Mouse (Mus musculus) cerebellum, adult 2 months (tissue): ENCODE measurements around the gene Gm13277. TPM values are rescaled to one million over a fixed set of nuclear protein-coding genes. Genes with fewer than 3 reads are reported as not detected.
"Not testable (repeated sequence)": the region's sequence is repeated elsewhere in the genome, so short reads cannot be mapped to it uniquely, and the experiment has no call there.

Source experiments
- DNase-seq, 2 experiments: peaks; one replicate each; pipeline ENCODE4 v3.0.0; 2021
- H3K27ac ChIP-seq: fragments of 200-500 bp; 2 replicates; pipeline ENCODE4 v1.5.1; 2012; ENCODE audit warnings: low read length, control low read depth, inconsistent platforms; ENCODE audit not compliant: insufficient read depth
- H3K27me3 ChIP-seq: fragments of 200-500 bp; 2 replicates; pipeline ENCODE4 v1.6.1; 2012; ENCODE audit warnings: inconsistent platforms, mild to moderate bottlenecking, low read length, moderate library complexity; ENCODE audit not compliant: control insufficient read depth, insufficient read depth
- H3K4me1 ChIP-seq: fragments of 200-500 bp; 2 replicates; pipeline ENCODE4 v1.6.1; 2011; ENCODE audit warnings: low read length; ENCODE audit not compliant: control insufficient read depth, insufficient read depth
- H3K4me3 ChIP-seq: fragments of 200-500 bp; replicated peaks from 2 replicates; pipeline ENCODE3; 2011; ENCODE audit warnings: mild to moderate bottlenecking, low read depth, low read length, control low read depth; ENCODE audit not compliant: insufficient read depth
- CTCF ChIP-seq: fragments of 200-500 bp; IDR thresholded peaks from 2 replicates; pipeline ENCODE4 v1.5.1; 2011; ENCODE audit warnings: low read depth, mild to moderate bottlenecking, control low read depth, low read length, moderate library complexity, borderline replicate concordance; ENCODE audit not compliant: insufficient read depth
- POLR2A ChIP-seq: fragments of 200-500 bp; IDR thresholded peaks from 2 replicates; pipeline ENCODE4 v1.6.1; 2011; ENCODE audit warnings: low read length, control low read depth, borderline replicate concordance; ENCODE audit not compliant: insufficient read depth
- WGBS: fragments of 180-500 bp; shearing (Covaris S2); methylation state at CpG from one replicate; pipeline ENCODE4 v1.1.7; 2018; 5-methylcytosine and 5-hydroxymethylcytosine counted together
- polyA plus RNA-seq: library from polyadenylated mRNA; depleted of rRNA; stranded (reverse); fragments of >200 nt; gene quantifications from 2 replicates; pipeline ENCODE4 v1.2.3, GENCODE M21; 2012; rRNA removed

Gene Gm13277
- polyA plus RNA-seq, 1 experiment = not detected

DNA sequence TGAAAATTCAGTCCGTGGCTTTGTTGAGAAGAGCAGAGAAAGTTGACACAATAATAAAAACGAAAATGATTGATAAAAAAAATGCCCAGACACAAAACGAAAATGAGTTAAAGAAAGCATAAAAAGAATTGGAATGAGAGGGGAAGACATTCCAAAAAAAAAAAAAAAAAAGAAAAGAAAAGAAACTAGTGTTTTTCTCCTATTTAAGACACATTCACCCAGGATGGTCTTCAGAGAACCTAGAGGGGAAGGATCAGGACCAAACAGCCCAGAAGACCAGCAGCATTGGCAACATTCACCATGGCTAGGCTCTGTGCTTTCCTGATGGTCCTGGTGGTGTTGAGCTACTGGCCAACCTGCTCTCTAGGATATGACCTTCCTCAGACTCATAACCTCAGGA, 27.5 kb downstream of the Gm13277 start, which contains the start of gene Ifna7:
TSS of gene Ifna7 (plus strand) at position 301 of the 400 bp plus-strand sequence.
- Histone ChIP-seq H3K27me3 (no peaks in the 10 kb centered on the region), H3K4me1 (no peaks in the 10 kb centered on the region), H3K4me3 (no peak within 1 kb of the TSS), H3K27ac (no peak within 1 kb of the TSS)
- 58% methylated on average over 3 of the region's 3 CpGs for WGBS
- no peak for DNase-seq
- no peak for TF ChIP-seq CTCF
- TF ChIP-seq POLR2A = no peak

DNA sequence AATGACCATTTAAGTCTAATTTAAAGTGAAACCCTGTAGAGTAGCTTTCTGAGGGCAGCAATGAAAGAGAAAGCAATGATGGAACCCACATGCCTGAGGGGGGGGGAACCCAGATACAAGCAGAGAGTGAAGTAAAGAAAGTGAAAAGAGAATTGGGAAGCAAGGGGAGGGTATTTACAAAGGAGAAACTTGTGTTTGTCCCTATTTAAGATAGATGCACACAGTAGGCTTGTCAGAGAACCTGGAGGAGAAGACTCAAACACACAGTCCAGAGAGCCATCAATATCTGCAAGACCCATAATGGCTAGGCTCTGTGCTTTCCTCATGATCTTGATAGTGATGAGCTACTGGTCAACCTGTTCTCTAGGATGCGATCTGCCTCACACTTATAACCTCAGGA, 31.2 kb downstream of the Gm13277 start, which contains the start of gene Ifna11:
TSS of gene Ifna11 (plus strand) at position 301 of the 400 bp plus-strand sequence.
- Histone ChIP-seq H3K4me3 (no peak within 1 kb of the TSS), H3K27me3 (no peaks in the 10 kb centered on the region), H3K4me1 (no peaks in the 10 kb centered on the region), H3K27ac (no peak within 1 kb of the TSS)
- WGBS = 85% methylated on average over 1 of the region's 1 CpGs
- no peak for DNase-seq
- TF ChIP-seq POLR2A (no peak), CTCF (no peak)

DNA sequence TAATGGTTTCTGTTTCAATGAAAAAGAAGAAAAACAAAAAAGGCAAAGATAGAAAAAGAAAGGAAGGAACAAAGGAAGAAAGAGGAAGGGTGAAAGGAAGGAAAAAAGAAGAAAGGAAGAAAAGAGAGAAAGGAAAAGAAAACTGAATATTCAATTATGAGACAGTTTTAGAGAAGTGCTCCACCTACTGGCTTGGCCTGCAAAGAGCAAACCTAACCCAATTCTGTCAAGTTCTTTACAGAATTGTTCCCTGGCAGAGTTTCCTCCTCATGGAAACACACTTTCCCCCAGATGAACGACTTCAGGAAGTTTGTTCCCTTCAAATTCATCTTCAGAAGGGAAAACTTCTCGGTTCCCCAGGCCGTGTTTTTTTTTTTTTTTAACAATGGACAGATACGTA, 34.6 kb downstream of the Gm13277 start:
- Histone ChIP-seq H3K27ac (no peak overlapping the region), H3K27me3 (no peaks in the 10 kb centered on the region), H3K4me3 (no peak overlapping the region), H3K4me1 (no peaks in the 10 kb centered on the region)
- 27% methylated on average over 4 of the region's 4 CpGs for WGBS
- no peak for TF ChIP-seq POLR2A
- TF ChIP-seq CTCF = 0 out of 2 replicates have a peak, but pooled peaks have one; percentile 18
- DNase-seq = peak in 1 of 2 experiments; percentile 5

DNA sequence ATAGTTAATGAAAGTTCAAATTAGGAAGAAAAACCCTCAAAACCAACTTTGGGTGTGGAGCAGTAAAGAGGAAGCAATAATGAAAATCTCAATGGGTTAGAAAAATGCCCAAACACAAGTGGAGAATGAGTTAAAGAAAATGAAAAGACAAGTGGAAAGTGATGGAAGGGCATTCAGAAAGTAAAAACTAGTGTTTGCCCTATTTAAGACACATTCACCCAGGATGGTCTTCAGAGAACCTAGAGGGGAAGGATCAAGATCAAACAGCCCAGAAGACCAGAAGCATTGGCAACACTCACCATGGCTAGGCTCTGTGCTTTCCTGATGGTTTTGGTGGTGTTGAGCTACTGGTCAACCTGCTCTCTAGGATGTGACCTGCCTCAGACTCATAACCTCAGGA, 38.7 kb downstream of the Gm13277 start, which contains the start of gene Ifna6:
TSS of gene Ifna6 (plus strand) at position 301 of the 400 bp plus-strand sequence.
- H3K4me3 ChIP-seq, H3K27me3 ChIP-seq, H3K27ac ChIP-seq, DNase-seq, H3K4me1 ChIP-seq: not testable (repeated sequence)

DNA sequence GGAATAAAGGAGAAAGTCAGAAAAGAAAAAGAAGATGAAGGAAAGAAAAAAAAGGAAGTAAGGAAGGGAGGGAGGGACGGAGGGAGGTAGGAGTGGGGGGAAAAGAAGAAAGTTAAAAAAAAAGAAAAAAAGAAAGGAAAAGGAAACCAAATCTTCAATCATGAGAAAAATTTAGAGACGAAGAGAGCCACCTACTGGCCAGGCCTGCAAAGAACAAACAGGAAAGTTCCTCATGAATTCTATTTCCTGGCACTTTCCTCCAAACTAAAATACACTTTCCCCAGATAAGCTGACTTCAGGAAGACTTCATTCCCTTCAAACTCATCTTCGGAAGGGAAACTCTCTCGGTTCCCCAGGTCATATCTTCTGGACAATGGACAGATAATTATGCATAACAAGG, 42.1 kb downstream of the Gm13277 start:
- 17% methylated on average over 4 of the region's 4 CpGs for WGBS
- H3K27ac ChIP-seq = no peak overlapping the region
- H3K4me3 ChIP-seq = no peak overlapping the region
- H3K27me3 ChIP-seq = no peaks in the 10 kb centered on the region
- DNase-seq = no peak
- no peaks in the 10 kb centered on the region for H3K4me1 ChIP-seq
- TF ChIP-seq CTCF (peak; percentile 25; the same call in 1 of the 2 replicates), POLR2A (no peak)

DNA sequence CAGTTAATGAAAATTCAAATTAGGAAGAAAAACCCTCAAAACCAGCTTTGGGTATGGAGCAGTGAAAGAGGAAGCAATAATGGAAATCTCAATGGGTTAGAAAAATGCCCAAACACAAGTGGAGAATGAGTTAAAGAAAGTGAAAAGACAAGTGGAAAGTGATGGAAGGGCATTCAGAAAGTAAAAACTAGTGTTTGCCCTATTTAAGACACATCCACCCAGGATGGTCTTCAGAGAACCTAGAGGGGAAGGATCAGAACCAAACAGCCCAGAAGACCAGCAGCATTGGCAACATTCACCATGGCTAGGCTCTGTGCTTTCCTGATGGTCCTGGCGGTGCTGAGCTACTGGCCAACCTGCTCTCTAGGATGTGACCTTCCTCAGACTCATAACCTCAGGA, 46.8 kb downstream of the Gm13277 start, which contains the start of gene Ifna5:
TSS of gene Ifna5 (plus strand) at position 301 of the 400 bp plus-strand sequence.
- H3K27ac ChIP-seq, H3K4me3 ChIP-seq, H3K27me3 ChIP-seq, H3K4me1 ChIP-seq, DNase-seq: not testable (repeated sequence)
- 96% methylated on average over 1 of the region's 1 CpGs for WGBS

Other genes starting within 250 kb of the Gm13277 start
- not detected in 2 replicates for gene Ifna15, start 230.4 kb upstream of the Gm13277 start, polyA plus RNA-seq
- not detected in 2 replicates for gene Ifna14, start 216.8 kb upstream of the Gm13277 start, polyA plus RNA-seq
- not detected in 2 replicates for gene Ifna9, start 196.2 kb upstream of the Gm13277 start, polyA plus RNA-seq
- not detected in 2 replicates for gene Ifna12, start 185.3 kb upstream of the Gm13277 start, polyA plus RNA-seq
- gene C87499, start 154.2 kb upstream of the Gm13277 start, polyA plus RNA-seq = not detected in 2 replicates
- not detected in 2 replicates for gene Ifna13, start 144.2 kb upstream of the Gm13277 start, polyA plus RNA-seq
- gene Ifna16, start 111.7 kb upstream of the Gm13277 start, polyA plus RNA-seq = not detected in 2 replicates
- not detected in 2 replicates for gene Ifna2, start 104.7 kb upstream of the Gm13277 start, polyA plus RNA-seq
- gene Ifnab, start 97.3 kb upstream of the Gm13277 start, polyA plus RNA-seq = not detected in 2 replicates
- gene Gm26566, start 66.8 kb upstream of the Gm13277 start, polyA plus RNA-seq = 0.59 and 1.2 TPM in 2 replicates
- 43.6 and 44.7 TPM in 2 replicates for gene Klhl9, start 66.2 kb upstream of the Gm13277 start, polyA plus RNA-seq
- gene Gm13271, start 33.8 kb upstream of the Gm13277 start, polyA plus RNA-seq = not detected in 2 replicates
- gene Gm13283, start 28.5 kb upstream of the Gm13277 start, polyA plus RNA-seq = not detected in 2 replicates
- gene Gm13290, start 14.8 kb upstream of the Gm13277 start, polyA plus RNA-seq = not detected in 2 replicates
- gene Gm13289, start 11.7 kb upstream of the Gm13277 start, polyA plus RNA-seq = not detected in 2 replicates
- gene Gm13272, start 8.8 kb upstream of the Gm13277 start, polyA plus RNA-seq = not detected in 2 replicates
- gene Ifnz, start 6.5 kb upstream of the Gm13277 start, polyA plus RNA-seq = not detected in 2 replicates
- not detected in 2 replicates for gene Gm13276, start 2.9 kb upstream of the Gm13277 start, polyA plus RNA-seq
- not detected in 2 replicates for gene Gm13278, start 2.9 kb downstream of the Gm13277 start, polyA plus RNA-seq
- gene Gm13275, start 5.9 kb downstream of the Gm13277 start, polyA plus RNA-seq = not detected in 2 replicates
- gene Gm13279, start 8.8 kb downstream of the Gm13277 start, polyA plus RNA-seq = not detected in 2 replicates
- gene Gm13285, start 11.0 kb downstream of the Gm13277 start, polyA plus RNA-seq = not detected in 2 replicates
- gene Gm13287, start 14.6 kb downstream of the Gm13277 start, polyA plus RNA-seq = not detected in 2 replicates
- gene Gm13288, start 16.9 kb downstream of the Gm13277 start, polyA plus RNA-seq = not detected in 2 replicates
- not detected in 2 replicates for gene Ifna7, start 27.6 kb downstream of the Gm13277 start, polyA plus RNA-seq
- not detected in 2 replicates for gene Ifna11, start 31.3 kb downstream of the Gm13277 start, polyA plus RNA-seq
- gene Ifna6, start 38.8 kb downstream of the Gm13277 start, polyA plus RNA-seq = not detected in 2 replicates
- not detected in 2 replicates for gene Ifna5, start 46.9 kb downstream of the Gm13277 start, polyA plus RNA-seq
- not detected in 2 replicates for gene Ifna4, start 53.2 kb downstream of the Gm13277 start, polyA plus RNA-seq
- gene Ifna1, start 61.5 kb downstream of the Gm13277 start, polyA plus RNA-seq = not detected in 2 replicates
- gene Ifne, start 91.6 kb downstream of the Gm13277 start, polyA plus RNA-seq = not detected in 2 replicates